Mouse (Mus musculus): Measurements from ENCODE around the gene Grm2. TPM values are rescaled to one million over a fixed set of nuclear protein-coding genes. Genes with fewer than 3 reads are reported as not detected.

Grm2 gene
- polyA plus RNA-seq (2014; fragmentation: Illumina TruSeq; extraction: RNeasy Lipid Tissue Mini Kit (QIAGEN cat#74804); ENCODE audit: low read depth, low replicate concordance): not detected

GRCm38 (mm10) chr9:106655884-106656720 lies at the start of gene Grm2:
Gene Grm2, minus strand, starts transcription at chr9:106656082.

DNA sequence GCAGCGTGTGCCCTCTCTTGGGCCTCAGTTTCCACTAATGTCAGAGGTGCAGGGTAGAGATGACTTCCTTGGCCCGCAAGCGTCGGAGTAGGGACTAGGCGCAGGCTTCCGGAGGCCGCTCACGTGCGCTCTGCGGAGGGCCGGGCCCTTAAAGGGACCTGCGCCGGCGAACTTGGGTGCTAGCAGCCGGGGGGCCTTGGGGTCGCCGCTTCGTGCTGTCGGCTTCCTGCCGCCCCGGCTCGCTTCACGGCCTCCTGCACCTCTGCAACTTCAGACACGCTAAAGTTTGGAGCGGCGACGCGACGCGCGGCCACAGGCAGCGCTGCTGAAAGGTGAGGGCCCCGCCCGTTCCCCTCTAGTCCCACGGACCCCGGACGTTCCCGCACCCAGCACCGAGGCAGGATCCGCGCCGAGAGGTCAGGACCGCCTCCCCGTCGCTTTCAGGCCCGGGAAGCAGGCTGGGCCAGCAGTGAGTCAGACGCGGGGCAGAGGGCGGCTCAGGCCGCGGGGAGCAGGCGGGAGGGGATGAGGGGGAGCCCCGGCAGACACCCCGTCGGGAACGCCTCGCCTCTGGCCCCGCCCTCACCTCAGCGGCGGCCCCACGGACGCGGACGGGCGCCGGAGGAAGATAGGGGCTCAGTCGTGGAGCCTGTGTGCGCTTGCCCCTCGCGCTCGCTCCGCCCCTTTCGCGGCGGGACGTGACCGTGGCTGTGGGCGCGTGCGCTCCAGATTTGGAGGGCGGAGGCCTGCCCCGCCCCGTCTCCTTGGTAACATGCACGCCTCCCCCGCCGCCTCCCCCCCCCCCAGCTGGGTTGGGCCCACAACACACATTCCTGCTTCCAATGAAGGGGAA lies 29.6 kb upstream of the Grm2 start, which contains the start of gene Tex264:
Gene Tex264, minus strand, starts transcription at position 679 of the 853 bp plus-strand sequence.

DNA sequence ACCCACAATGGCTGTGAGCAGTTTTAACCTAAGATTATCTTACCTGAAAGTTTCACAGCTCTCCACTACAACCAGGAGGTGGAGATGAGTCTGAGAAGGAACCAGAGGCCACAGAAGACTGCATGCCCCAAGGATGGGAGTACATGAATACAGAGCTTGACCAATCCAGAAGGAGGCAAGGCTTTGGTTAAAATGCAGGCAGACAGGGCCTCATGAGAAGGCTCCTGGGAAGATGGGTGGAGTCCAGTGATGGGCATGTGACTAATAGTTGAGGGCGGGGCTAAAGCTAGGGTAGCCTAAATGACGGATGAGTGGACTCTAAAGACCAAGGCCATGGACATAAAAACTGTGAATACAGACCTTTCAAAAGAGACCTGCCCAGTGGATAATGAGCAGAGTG lies 29.6 kb downstream of the Grm2 start, which contains the start of gene Iqcf6:
Gene Iqcf6, plus strand, starts transcription at position 301 of the 400 bp plus-strand sequence.

Other genes with a start within 250 kb of the Grm2 start
- gene Rpl29, start 226.6 kb downstream of the Grm2 start, polyA plus RNA-seq (2014; fragmentation: Illumina TruSeq; extraction: RNeasy Lipid Tissue Mini Kit (QIAGEN cat#74804); ENCODE audit: low read depth, low replicate concordance): 24.8 TPM
- gene Acy1, start 217.8 kb downstream of the Grm2 start, polyA plus RNA-seq (2014; fragmentation: Illumina TruSeq; extraction: RNeasy Lipid Tissue Mini Kit (QIAGEN cat#74804); ENCODE audit: low read depth, low replicate concordance): 8.3 TPM
- gene Abhd14b, start 208.6 kb downstream of the Grm2 start, polyA plus RNA-seq (2014; fragmentation: Illumina TruSeq; extraction: RNeasy Lipid Tissue Mini Kit (QIAGEN cat#74804); ENCODE audit: low read depth, low replicate concordance): 112 TPM
- gene Abhd14a, start 208.4 kb downstream of the Grm2 start, polyA plus RNA-seq (2014; fragmentation: Illumina TruSeq; extraction: RNeasy Lipid Tissue Mini Kit (QIAGEN cat#74804); ENCODE audit: low read depth, low replicate concordance): 0.73 TPM
- 2.1 TPM for gene Pcbp4, start 202.8 kb downstream of the Grm2 start, polyA plus RNA-seq (2014; fragmentation: Illumina TruSeq; extraction: RNeasy Lipid Tissue Mini Kit (QIAGEN cat#74804); ENCODE audit: low read depth, low replicate concordance)
- gene Gpr62, start 190.1 kb downstream of the Grm2 start, polyA plus RNA-seq (2014; fragmentation: Illumina TruSeq; extraction: RNeasy Lipid Tissue Mini Kit (QIAGEN cat#74804); ENCODE audit: low read depth, low replicate concordance): not detected
- 1.5 TPM for gene Rrp9, start 180.1 kb downstream of the Grm2 start, polyA plus RNA-seq (2014; fragmentation: Illumina TruSeq; extraction: RNeasy Lipid Tissue Mini Kit (QIAGEN cat#74804); ENCODE audit: low read depth, low replicate concordance)
- 7.8 TPM for gene Parp3, start 179.1 kb downstream of the Grm2 start, polyA plus RNA-seq (2014; fragmentation: Illumina TruSeq; extraction: RNeasy Lipid Tissue Mini Kit (QIAGEN cat#74804); ENCODE audit: low read depth, low replicate concordance)
- gene Iqcf1, start 156.1 kb downstream of the Grm2 start, polyA plus RNA-seq (2014; fragmentation: Illumina TruSeq; extraction: RNeasy Lipid Tissue Mini Kit (QIAGEN cat#74804); ENCODE audit: low read depth, low replicate concordance): not detected
- not detected for gene Iqcf5, start 141.5 kb downstream of the Grm2 start, polyA plus RNA-seq (2014; fragmentation: Illumina TruSeq; extraction: RNeasy Lipid Tissue Mini Kit (QIAGEN cat#74804); ENCODE audit: low read depth, low replicate concordance)
- gene Iqcf3, start 94.5 kb downstream of the Grm2 start, polyA plus RNA-seq (2014; fragmentation: Illumina TruSeq; extraction: RNeasy Lipid Tissue Mini Kit (QIAGEN cat#74804); ENCODE audit: low read depth, low replicate concordance): not detected
- not detected for gene Iqcf4, start 85.1 kb downstream of the Grm2 start, polyA plus RNA-seq (2014; fragmentation: Illumina TruSeq; extraction: RNeasy Lipid Tissue Mini Kit (QIAGEN cat#74804); ENCODE audit: low read depth, low replicate concordance)
- gene Iqcf6, start 29.5 kb downstream of the Grm2 start, polyA plus RNA-seq (2014; fragmentation: Illumina TruSeq; extraction: RNeasy Lipid Tissue Mini Kit (QIAGEN cat#74804); ENCODE audit: low read depth, low replicate concordance): not detected
- gene Tex264, start 29.8 kb upstream of the Grm2 start, polyA plus RNA-seq (2014; fragmentation: Illumina TruSeq; extraction: RNeasy Lipid Tissue Mini Kit (QIAGEN cat#74804); ENCODE audit: low read depth, low replicate concordance): 5.0 TPM
- 7.5 TPM for gene Rad54l2, start 133.1 kb upstream of the Grm2 start, polyA plus RNA-seq (2014; fragmentation: Illumina TruSeq; extraction: RNeasy Lipid Tissue Mini Kit (QIAGEN cat#74804); ENCODE audit: low read depth, low replicate concordance)
- gene Dcaf1, start 165.8 kb upstream of the Grm2 start, polyA plus RNA-seq (2014; fragmentation: Illumina TruSeq; extraction: RNeasy Lipid Tissue Mini Kit (QIAGEN cat#74804); ENCODE audit: low read depth, low replicate concordance): 28.0 TPM
- gene Rbm15b, start 231.3 kb upstream of the Grm2 start, polyA plus RNA-seq (2014; fragmentation: Illumina TruSeq; extraction: RNeasy Lipid Tissue Mini Kit (QIAGEN cat#74804); ENCODE audit: low read depth, low replicate concordance): 6.1 TPM
- gene Manf, start 235.9 kb upstream of the Grm2 start, polyA plus RNA-seq (2014; fragmentation: Illumina TruSeq; extraction: RNeasy Lipid Tissue Mini Kit (QIAGEN cat#74804); ENCODE audit: low read depth, low replicate concordance): 88.9 TPM

Data from kidney, adult 10 weeks (tissue).